Mouse (Mus musculus): Measurements from ENCODE around the gene Ube2c.

- no peak for TF ChIP-seq CTCF (IDR thresholded peaks at IDR 0.05; ENCODE audit: low read depth)
- no peak for TF ChIP-seq EP300 (optimal IDR thresholded peaks at IDR 0.05)
Measured at GRCm38 (mm10) chr2:164825521-164825920, 55.8 kb downstream of the Ube2c start.

Measured in stomach, postnatal 0 days (tissue).